Mouse (Mus musculus) brain, embryonic 18.5 days (tissue): Measurements from ENCODE around the gene Ciz1.

Experiments
- DNase-seq: peaks from one replicate; pipeline ENCODE4 v3.0.0-alpha.2; 2012; ENCODE audit warnings: low read depth, low spot score

Gene Ciz1

DNA sequence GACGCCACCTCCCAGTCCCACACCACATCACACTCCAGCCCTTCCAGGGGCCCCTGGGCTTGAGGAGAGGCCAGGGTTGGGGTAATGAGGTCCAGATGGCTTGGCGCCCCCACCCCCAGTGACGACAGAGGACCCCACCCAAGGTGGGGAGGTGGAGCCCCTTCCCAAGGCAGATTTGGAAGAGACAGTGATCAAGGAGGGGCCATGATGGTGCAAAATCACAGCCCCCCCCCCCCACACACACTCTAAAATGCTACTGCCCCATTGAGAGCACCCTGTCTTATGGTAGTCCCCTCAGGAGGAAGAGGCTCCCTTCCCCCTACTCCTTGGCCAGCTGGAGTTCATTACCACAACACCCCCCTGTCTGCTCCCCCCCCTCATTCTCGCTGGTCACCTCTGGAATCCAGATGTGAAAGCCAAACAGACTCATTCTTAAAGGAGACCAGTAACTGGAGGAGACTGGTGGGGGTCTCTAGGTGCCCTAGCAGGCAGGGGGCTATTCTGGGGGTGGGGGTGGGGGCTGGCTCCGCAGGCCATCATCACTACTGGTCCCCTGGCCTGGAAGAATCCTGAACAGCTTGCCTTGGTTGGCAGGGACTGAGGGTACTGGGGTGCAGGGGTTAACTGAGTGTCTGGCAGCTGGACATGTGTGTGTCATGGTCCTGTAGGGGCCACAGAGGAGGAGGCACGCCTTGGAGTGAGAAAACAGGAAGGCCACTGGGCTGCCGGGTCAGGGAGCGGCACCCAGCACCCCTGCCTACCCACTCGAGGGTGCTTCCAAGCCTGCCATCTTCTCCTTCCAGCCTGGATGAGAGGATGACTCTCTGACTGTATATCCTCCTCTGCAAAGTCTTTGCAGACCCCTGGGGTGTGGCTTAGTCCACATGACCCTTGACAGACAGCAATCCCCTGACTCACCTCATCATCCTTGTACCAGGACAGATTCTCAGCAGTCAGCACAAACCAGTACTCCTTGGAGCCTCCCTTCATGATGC is 32.2 kb upstream of the Ciz1 start:
- DNase-seq = no peak

DNA sequence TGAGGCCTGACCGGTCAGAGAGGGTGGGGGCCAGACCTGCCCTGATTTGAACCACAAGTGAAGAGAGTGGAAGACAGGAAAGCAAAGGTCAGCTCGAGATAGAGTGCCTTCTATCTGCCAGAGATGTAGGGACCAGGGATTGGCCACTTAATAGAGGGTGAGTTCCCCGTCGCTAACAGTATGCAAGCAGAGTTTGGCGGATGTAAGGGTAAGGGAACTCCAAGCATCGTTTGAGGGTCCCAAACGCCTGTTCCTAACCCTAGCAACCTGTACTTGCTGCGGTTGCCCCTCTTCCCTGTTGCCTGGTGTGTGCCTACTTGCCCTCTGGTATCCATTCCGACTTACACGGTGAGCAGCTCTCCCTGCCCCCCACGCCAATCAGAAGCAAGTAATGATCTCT is 31.4 kb upstream of the Ciz1 start:
- DNase-seq = no peak

GRCm38 (mm10) chr2:32321591-32322298 is 30.4 kb upstream of the Ciz1 start:
- no peak for DNase-seq

GRCm38 (mm10) chr2:32322754-32323741 is 29.1 kb upstream of the Ciz1 start:
- peak; percentile 78 for DNase-seq

- DNase-seq = no peak
Observed at GRCm38 (mm10) chr2:32324322-32324721, 27.8 kb upstream of the Ciz1 start.

GRCm38 (mm10) chr2:32325342-32325741 is 26.8 kb upstream of the Ciz1 start:
- DNase-seq = no peak

GRCm38 (mm10) chr2:32327200-32327599 is 24.9 kb upstream of the Ciz1 start:
- no peak for DNase-seq

- DNase-seq = no peak
Observed at GRCm38 (mm10) chr2:32328911-32329460, 23.1 kb upstream of the Ciz1 start.

- DNase-seq = no peak
Observed at GRCm38 (mm10) chr2:32329531-32329930, 22.6 kb upstream of the Ciz1 start.

DNA sequence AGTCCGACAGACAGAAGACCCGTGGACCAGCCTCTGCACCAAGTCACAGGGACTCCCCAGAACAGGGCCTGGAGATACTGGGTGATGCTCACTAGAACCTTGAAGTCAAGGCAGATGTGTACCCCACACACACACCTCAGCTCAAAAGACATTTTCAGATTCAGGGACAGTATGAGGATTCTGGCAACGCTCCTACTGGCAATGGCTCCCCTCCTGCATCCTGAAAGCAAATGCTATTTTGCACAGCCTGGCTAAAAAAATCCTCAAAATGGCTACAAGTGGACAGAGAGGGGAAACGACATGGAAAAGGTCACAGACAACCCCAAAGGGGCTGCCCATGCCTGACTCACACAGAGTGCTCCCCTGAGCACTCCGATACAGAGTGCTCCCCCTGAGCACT is 20.0 kb upstream of the Ciz1 start:
- DNase-seq = no peak

DNA sequence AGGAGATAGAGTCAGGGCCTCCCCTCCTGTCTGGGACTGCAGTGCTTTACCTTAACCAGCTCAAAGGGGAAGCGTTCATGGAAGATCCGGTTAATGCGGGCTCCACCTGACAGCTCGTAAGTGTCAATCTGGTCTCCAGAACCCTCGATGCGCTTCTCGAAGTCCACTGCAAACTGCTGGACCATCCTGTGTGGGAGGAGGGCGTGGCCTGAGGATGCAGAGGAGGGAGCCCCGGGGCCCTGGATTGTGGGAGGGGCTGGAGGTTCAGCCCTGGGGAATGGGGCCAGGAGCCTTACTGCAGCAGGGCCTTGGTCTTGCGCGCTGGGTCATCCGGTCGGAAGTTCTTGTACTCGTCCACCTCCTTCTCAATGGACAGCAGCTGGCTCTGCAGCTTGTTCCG is 16.2 kb upstream of the Ciz1 start:
- no peak for DNase-seq

- DNase-seq = no peak
Observed at GRCm38 (mm10) chr2:32339912-32340642, 12.1 kb upstream of the Ciz1 start.

DNA sequence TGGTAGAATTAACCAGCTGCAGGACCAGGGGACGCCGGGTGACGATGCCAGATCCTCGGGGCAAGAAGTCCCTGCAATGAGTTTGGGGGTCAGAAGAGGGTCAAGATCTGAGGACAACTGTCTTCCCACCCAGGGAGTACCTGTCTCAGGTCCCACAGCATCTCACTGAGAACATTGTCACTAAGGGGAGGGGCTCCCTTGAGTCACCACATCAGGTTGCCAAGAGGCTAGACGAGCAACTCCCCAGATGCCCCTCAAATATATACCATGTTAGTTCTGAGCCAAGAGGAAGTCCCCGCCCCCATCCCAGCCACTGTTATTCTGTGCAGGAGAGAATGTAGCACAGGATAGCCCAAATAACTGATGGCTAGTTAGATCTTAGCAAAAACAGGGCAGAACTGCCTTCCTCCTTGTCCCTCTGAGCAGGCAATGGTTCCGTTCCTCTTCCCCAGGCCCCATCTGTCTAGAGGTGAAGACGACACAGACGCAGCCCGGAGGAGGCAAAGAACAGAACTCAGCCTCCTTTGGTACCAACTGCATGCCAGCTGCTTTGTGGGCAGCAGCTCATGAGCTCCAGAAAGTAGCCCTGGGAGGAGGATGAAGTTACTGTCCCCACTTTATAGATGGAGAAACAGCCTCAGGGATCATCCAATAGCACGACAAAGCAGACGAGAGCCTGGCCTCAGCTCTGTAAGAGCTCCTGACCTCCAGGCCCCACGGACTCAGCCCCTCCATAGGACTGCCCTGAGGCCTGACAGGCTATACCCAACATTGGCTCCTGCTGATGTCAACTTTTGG is 11.1 kb upstream of the Ciz1 start:
- no peak for DNase-seq

- no peak for DNase-seq
Observed at GRCm38 (mm10) chr2:32341634-32341939, 10.5 kb upstream of the Ciz1 start.

- no peak for DNase-seq
Observed at GRCm38 (mm10) chr2:32342039-32342438, 10.1 kb upstream of the Ciz1 start.

GRCm38 (mm10) chr2:32342539-32343350 is 9.4 kb upstream of the Ciz1 start:
- no peak for DNase-seq

DNA sequence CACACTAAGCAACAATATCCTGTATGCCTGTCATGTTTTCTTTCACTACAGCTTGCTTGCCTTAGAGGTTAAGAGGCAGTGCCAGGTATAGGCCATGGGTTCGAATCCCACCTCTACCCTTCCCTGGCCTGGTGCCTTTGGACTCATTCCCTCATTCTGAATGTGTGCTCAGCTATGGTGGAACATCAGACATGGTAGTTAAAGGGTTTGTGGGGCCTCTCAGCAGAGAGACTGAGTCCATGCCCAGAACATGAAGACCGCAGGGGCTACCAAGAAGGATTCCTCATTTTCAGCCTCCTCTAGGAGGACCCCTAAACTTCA is 8.8 kb upstream of the Ciz1 start:
- no peak for DNase-seq

DNA sequence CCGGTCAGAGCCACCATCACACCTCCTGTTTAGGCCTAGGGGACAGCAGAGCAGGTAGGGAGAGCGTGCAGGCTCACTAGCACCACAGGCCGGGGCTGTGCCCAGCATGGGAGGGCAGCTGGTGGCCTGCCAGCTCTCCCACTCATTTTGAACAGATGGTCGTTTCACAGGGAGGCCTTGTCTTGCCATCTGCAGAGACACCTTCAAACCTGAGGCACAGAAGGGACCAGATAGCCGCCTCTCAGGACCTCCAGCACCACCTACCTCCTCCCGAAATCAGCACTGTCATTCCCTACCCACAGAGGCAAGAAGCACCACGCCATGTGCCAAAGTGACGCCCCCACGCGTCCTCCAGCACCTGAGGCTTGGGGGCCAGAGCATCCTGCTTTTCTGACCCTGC is 8.1 kb upstream of the Ciz1 start:
- no peak for DNase-seq

GRCm38 (mm10) chr2:32344598-32345321 is 7.4 kb upstream of the Ciz1 start:
- no peak for DNase-seq
